Mouse (Mus musculus) liver, postnatal 0 days (tissue): ENCODE results near the gene Ctr9.

Source experiments
- CTCF ChIP-seq: sonication (generic); IDR thresholded peaks from 2 replicates; pipeline ENCODE4 v1.5.1; 2016; ENCODE audit warnings: antibody characterized with exemption, low read depth
- EP300 ChIP-seq: IDR thresholded peaks from 2 replicates; pipeline ENCODE4 v1.6.1; 2016; ENCODE audit warnings: antibody characterized with exemption, low read depth, mild to moderate bottlenecking

GRCm38 (mm10) chr7:110981036-110981435 lies 47.7 kb upstream of the Ctr9 start:
- TF ChIP-seq EP300 (no peak), CTCF (no peak)
